In the genomic region with DNA sequence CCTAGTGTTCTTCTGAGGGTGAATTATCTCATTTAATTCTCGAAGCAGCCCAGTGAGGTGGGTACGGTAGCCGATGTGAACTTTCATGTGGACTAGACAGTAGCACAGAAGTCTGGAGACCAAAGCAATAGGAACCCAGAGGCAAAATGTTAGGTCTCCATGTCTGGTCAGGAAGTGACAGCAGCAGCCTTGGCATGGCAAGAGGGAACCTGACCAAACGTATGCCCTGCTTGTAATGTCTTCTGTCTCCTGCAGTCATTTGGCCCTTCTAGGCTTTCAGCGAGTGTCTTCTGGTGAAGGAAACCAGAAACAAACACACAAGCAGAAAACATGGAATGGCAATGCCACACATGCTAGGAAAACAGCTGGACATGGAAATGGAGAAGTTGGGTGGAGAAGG, we compare ENCODE assay signal across 24 mouse cellular contexts. TPM values are rescaled to one million over a fixed set of nuclear protein-coding genes. Genes with fewer than 3 reads are reported as not detected.
"Had no signal": no experiment of that assay in that cellular context is flagged by ENCODE, and none has a peak within 500 bp of the region (broad histone marks: within the 10 kb centered on the region; RNA-seq: fewer than 3 reads in every experiment).

No protein-coding gene starts in this region.

- H3K4me2 ChIP-seq: heart, embryonic 12.5 days; hindbrain, embryonic 13.5 days; intestine, embryonic 15.5 days; limb, embryonic 12.5 days had no signal

- DNase-seq: gastrocnemius, postnatal 14 days; gastrocnemius, postnatal 36 days; heart, adult 2 months; heart, postnatal 10 days; kidney, adult 18-20 months; kidney, adult 8-10 months; kidney, postnatal 10 days; kidney, postnatal 25 days; kidney, postnatal 4 days; liver had no signal

- H3K27me3 ChIP-seq: intestine, embryonic 15.5 days; limb, embryonic 12.5 days had no signal

- H3K9ac ChIP-seq: heart, embryonic 12.5 days; hindbrain, embryonic 13.5 days; intestine, embryonic 15.5 days; limb, embryonic 12.5 days had no signal

- H3K27ac ChIP-seq: heart, adult 2 months; hindbrain, embryonic 13.5 days; intestine, embryonic 15.5 days; layer of hippocampus, adult 2 months; left cerebral cortex, adult 2 months; limb, embryonic 10.5 days; limb, embryonic 12.5 days had no signal

- ATAC-seq: forebrain, embryonic 16.5 days; hindbrain, embryonic 16.5 days; inflammation-experienced regulatory T-cells, adult 6 months; intestine, postnatal 0 days had no signal

- H3K9me3 ChIP-seq: heart, embryonic 12.5 days; hindbrain, embryonic 13.5 days; intestine, embryonic 15.5 days; limb, embryonic 10.5 days; limb, embryonic 12.5 days had no signal

- H3K4me3 ChIP-seq: heart, adult 2 months; heart, embryonic 12.5 days; hindbrain, embryonic 13.5 days; intestine, embryonic 15.5 days; layer of hippocampus, adult 2 months; left cerebral cortex, adult 2 months; limb, embryonic 10.5 days; limb, embryonic 12.5 days had no signal

- H3K36me3 ChIP-seq: heart, embryonic 12.5 days; hindbrain, embryonic 13.5 days; intestine, embryonic 15.5 days; limb, embryonic 10.5 days; limb, embryonic 12.5 days had no signal

RNA-seq across cellular contexts. Expression of a gene that starts 29.1 kb away (rescaled TPM):
- total RNA-seq: gastrocnemius, adult 18-20 months; gastrocnemius, adult 8-10 months; gastrocnemius, postnatal 14 days; gastrocnemius, postnatal 36 days; heart, postnatal 25 days had no signal
